Mouse (Mus musculus): ENCODE measurements around the gene Ccdc152. TPM values are rescaled to one million over a fixed set of nuclear protein-coding genes. Genes with fewer than 3 reads are reported as not detected.

Ccdc152 gene
- polyA plus RNA-seq (2017; shearing (Covaris generic)): under 1 TPM; 0.13 to 0.84 TPM

GRCm38 (mm10) chr15:3303426-3303825, at the start of gene Ccdc152:
Gene Ccdc152 (minus strand): TSS chr15:3303526.

GRCm38 (mm10) chr15:3268247-3268646, 35.1 kb downstream of the Ccdc152 start, which contains the start of gene Selenop:
Gene Selenop (plus strand): TSS chr15:3268547.

Other genes with a start within 250 kb of the Ccdc152 start
- gene Selenop, start 35.0 kb downstream of the Ccdc152 start, polyA plus RNA-seq (2017; shearing (Covaris generic)): 100 to 1,000 TPM; 172 to 226 TPM